Mouse (Mus musculus) c-Kit-negative CD71-positive TER-119-positive erythroid progenitor cells, embryonic 14.5 days (primary cell): Measurements from ENCODE around the gene Plbd2.
"Not testable (repeated sequence)": the region's sequence is repeated elsewhere in the genome, so short reads cannot be mapped to it uniquely, and the experiment has no call there.

ENCODE experiments used
- DNase-seq: peaks from one replicate; pipeline ENCODE4 v3.0.0-alpha.2; 2013; ENCODE audit warnings: low read depth, low spot score

Plbd2 gene

GRCm38 (mm10) chr5:120510982-120511642 lies 7.7 kb upstream of the Plbd2 start, which contains the start of gene Slc8b1:
Slc8b1 (plus strand) TSS chr5:120511168.
- DNase-seq, result peak; percentile 76

GRCm38 (mm10) chr5:120507311-120507710 lies 3.9 kb upstream of the Plbd2 start:
- no peak for DNase-seq

- no peak for DNase-seq
Measured at GRCm38 (mm10) chr5:120506490-120506889, 3.1 kb upstream of the Plbd2 start.

- no peak for DNase-seq
Measured at GRCm38 (mm10) chr5:120505781-120506180, 2.4 kb upstream of the Plbd2 start.

GRCm38 (mm10) chr5:120505368-120505767 lies 1.9 kb upstream of the Plbd2 start:
- peak; percentile 59 for DNase-seq

GRCm38 (mm10) chr5:120502675-120503143 lies 716 bp downstream of the Plbd2 start:
- DNase-seq, result no peak

- no peak for DNase-seq
Measured at GRCm38 (mm10) chr5:120502147-120502621, 1.2 kb downstream of the Plbd2 start.

DNA sequence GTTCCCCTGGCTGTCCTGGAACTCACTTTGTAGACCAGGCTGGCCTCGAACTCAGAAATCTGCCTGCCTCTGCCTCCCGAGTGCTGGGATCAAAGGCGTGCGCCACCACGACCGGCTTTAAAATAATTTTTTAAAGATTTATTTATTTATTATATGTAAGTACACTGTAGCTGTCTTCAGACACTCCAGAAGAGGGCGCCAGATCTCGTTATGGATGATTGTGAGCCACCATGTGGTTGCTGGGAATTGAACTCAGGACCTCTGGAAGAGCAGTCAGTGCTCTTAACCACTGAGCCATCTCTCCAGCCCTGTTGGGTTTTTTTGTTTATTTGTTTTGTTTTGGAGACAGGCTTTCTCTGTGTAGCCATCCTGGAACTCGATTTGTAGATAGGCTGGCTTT lies 2.8 kb downstream of the Plbd2 start:
- DNase-seq, result not testable (repeated sequence)

- DNase-seq, result no peak
Measured at GRCm38 (mm10) chr5:120499202-120499601, 4.2 kb downstream of the Plbd2 start.

DNA sequence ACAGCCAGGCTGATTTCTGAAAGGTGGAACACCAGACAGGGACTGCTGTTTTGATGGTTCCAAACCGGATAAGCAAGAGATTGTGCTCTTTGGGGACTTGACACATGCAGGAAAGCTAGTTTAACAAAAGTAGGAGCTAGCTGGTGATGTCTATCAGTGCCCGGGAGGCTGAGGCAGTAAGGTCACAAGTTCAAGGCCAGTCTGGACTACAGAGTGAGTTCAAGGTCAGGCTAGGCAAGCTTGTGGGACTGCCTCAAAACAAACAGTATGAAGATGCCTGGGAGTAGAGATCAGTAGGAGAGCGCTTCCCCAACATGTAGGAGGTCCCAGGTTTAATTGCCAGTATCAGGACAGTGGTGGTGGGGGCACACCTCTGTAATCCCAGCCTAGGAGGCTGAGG lies 6.4 kb downstream of the Plbd2 start:
- no peak for DNase-seq

DNA sequence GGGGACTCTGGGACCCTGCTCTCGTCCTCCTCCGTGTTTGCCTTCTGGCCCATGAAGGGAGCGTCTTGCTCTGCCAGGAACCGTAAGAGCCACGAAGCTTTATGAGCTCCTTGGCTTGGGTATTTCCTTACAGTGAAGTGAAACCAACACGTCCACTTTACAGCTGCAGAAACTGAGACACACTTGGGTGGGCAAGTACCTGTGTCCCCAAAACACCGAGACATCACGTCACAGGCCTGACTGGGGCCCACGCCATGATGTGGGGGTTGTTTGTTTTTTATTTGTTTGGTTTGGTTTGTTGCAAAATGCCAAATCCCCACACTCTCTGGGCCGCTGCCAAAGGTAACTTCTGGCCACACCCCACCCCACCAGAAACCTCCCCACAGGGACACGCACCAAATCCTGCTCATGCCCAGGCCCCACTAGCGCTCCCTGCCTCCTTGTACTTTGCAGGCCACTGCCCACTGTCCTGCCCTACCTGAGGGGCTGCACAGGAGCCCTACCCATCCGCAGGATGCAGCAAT lies 7.7 kb downstream of the Plbd2 start:
- DNase-seq, result no peak

DNA sequence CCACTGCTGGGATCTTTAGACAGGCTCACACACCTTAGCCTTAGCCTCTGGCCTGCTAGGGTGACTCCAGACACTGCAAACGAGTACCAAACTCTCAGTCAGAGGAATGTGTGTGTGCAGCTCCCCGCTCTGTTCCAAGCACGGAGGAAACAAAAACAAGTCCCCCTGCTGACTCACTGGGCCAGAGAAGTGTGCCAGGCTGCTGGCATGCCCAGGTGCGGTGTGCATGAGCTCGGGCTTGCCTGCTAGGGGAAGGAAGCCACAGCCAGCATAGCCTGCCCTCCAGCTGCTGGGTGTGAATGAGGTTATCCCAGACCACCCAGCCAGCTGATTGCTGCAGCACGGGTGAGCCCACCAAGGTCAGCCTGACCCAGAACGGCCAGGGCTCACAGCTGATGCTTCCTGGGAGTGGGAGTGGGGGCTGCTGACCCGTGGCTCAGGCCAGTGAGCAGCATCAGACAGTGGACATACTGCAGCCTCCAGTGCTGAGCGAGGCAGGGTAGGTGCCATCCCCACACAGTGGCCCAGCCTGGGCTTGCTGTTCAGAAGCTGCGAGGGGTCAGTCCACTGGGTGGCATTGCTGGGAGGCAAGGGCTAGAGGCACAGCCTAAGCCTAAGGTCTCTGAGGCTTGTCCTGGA lies 8.2 kb downstream of the Plbd2 start:
- DNase-seq, result no peak

DNA sequence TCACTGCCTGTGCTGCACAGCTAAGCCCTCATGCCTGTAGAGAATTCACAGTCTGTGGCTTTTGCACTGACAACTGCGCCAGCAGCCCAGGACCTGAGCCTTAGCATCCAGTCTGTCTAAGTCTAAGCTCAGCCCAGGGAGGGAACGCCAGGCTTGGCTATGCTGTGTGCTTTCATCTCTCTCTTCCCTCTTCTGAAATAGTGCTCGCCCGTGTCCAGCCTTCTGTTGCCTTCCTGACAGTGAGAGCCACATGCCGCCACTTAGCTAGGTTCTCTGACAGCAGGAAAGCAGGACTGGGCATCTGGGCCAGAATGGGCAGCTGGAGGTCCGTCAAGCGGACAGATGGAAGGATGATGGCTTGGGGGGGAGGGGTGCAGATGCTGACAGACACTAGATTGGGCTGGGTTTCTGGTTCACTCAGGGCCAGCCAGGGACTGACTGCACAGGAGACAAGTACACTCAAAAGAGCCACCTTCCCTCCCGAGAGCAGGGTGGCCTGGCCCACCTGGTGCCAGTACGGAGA lies 9.5 kb downstream of the Plbd2 start:
- DNase-seq, result no peak

GRCm38 (mm10) chr5:120493440-120493839 lies 10.0 kb downstream of the Plbd2 start:
- DNase-seq, result no peak

- no peak for DNase-seq
Measured at GRCm38 (mm10) chr5:120492437-120492836, 11.0 kb downstream of the Plbd2 start.

- DNase-seq, result no peak
Measured at GRCm38 (mm10) chr5:120490679-120491192, 12.7 kb downstream of the Plbd2 start.

DNA sequence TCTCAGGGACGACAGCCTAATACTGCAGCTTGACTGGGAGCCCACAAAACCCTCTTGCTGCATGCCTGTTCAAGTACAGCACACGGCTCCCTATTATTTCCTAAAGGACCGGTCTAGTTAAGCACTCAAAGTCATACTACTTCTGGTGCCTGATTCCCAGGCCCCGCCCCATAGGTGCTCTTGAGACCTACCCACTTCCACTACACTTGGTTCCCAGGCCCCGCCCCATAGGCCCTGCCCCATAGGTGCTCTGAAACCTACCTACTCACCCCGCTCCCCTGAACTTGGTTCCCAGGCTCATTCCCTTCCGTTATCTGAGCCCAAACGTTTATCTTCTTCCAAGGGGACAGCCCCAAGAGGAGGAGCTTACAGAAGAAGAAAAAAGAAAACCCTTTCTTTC lies 15.6 kb downstream of the Plbd2 start:
- DNase-seq, result no peak

DNA sequence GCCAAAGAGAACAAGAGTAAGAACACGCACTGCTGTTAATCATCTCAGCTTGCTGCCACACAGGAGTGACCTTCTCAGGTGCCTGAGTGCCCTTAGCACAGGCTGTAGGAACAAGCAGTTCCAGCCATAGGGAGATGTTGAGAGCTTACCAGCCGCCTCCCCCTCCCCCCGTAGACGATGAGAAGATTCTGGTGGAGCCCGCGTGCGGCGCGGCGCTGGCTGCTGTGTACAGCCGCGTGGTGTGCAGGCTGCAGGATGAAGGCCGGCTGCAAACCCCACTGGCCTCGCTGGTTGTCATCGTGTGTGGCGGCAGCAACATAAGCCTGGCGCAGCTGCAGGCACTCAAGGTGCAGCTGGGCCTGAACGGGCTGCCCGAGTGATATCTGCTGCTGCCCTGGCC lies 20.0 kb downstream of the Plbd2 start:
- DNase-seq, result no peak

- DNase-seq, result no peak
Measured at GRCm38 (mm10) chr5:120481205-120481604, 22.2 kb downstream of the Plbd2 start.

- DNase-seq, result no peak
Measured at GRCm38 (mm10) chr5:120479538-120479937, 23.9 kb downstream of the Plbd2 start.

GRCm38 (mm10) chr5:120477993-120478392 lies 25.4 kb downstream of the Plbd2 start:
- DNase-seq, result no peak

DNA sequence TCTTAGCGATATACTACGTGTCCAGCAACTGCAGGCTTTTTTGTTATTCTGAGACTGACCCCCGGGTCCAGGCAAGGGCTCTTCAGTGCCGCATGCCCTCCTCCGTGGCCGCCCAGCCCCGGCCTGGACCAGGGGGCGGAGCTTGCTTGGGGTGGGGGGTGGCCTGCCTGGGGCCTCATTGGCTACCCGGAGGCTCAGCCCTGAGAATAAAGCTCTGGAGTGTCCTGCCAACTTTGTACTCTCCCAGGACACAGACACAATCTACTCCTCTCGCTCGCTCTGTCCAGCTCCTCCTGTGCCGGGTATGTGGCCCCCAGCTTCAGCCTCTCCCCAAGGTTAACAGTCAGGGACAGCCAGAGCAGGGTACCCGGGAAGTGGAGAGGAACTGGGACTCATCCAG lies 27.1 kb downstream of the Plbd2 start, which contains the start of gene Sds:
Gene Sds (plus strand): TSS at position 231 of the 400 bp plus-strand sequence.
- DNase-seq, result no peak
